20 mouse cellular contexts compared by ENCODE assay signal in genomic region chr17:15686396-15686795, GRCm38 (mm10). TPM values are rescaled to one million over a fixed set of nuclear protein-coding genes. Genes with fewer than 3 reads are reported as not detected.
DNase-seq lines count a peak whose midpoint lies in the region; TF ChIP-seq lines count a peak whose summit lies in the region.
"Had no signal": no experiment of that assay in that cellular context is flagged by ENCODE, and none has a peak within 500 bp of the region (broad histone marks: within the 10 kb centered on the region; RNA-seq: fewer than 3 reads in every experiment).

No protein-coding gene starts in this region.

- TF ChIP-seq CTCF in kidney, adult 2 months (conservative IDR thresholded peaks at IDR 0.05; ENCODE audit: insufficient read depth, insufficient read length, low read depth, low read length): no peak

- H3K4me1 ChIP-seq in kidney, adult 2 months (ENCODE audit: control insufficient read depth, insufficient read depth, low read length): no peaks in the 10 kb centered on the region
- H3K4me1 ChIP-seq: embryonic facial prominence, embryonic 12.5 days; forebrain, embryonic 13.5 days; forebrain, embryonic 15.5 days had no signal

- no peaks in the 10 kb centered on the region; the same call in 1 of the 2 replicates for H3K27me3 ChIP-seq in kidney, adult 2 months (replicated peaks; ENCODE audit: control insufficient read depth, insufficient read depth, low read length)
- H3K27me3 ChIP-seq: embryonic facial prominence, embryonic 12.5 days; forebrain, embryonic 13.5 days; forebrain, embryonic 15.5 days had no signal

- DNase-seq in thymus, postnatal 0 days (ENCODE audit: low spot score): peak; percentile 69
- peak; percentile 55 for DNase-seq in thymus, postnatal 14 days
- DNase-seq in thymus, postnatal 36 days: peak; percentile 25 to 51
- no peak for DNase-seq in left cerebral cortex, adult 18-20 months (ENCODE audit: low spot score in 2 of 2)
- DNase-seq in neural tube, embryonic 10.5 days (ENCODE audit: extremely low spot score, low spot score): no peak
- DNase-seq in kidney, adult 9 months: no peak
- no peak for DNase-seq in kidney, adult 2 months
- DNase-seq: adrenal gland, adult 2 months; adrenal gland, postnatal 10 days; adrenal gland, postnatal 25 days; cerebellum, adult 11 months; cerebellum, adult 18-20 months; cerebellum, adult 8-10 months; cerebellum, adult 9-11 months; cerebellum, postnatal 14 days; cerebellum, postnatal 36 days had no signal

- 86% methylated on average over 5 of the region's 5 CpGs for WGBS in kidney, adult 2 months

- H3K36me3 ChIP-seq in kidney, adult 2 months (ENCODE audit: control insufficient read depth, insufficient read depth, low read length): no peaks in the 10 kb centered on the region
- H3K36me3 ChIP-seq: embryonic facial prominence, embryonic 10.5 days; embryonic facial prominence, embryonic 12.5 days; forebrain, embryonic 15.5 days had no signal

- H3K27ac ChIP-seq in kidney, adult 2 months (ENCODE audit: insufficient read depth, low read depth, low read length): no peak overlapping the region
- H3K27ac ChIP-seq: embryonic facial prominence, embryonic 10.5 days; embryonic facial prominence, embryonic 12.5 days; forebrain, embryonic 13.5 days; forebrain, embryonic 15.5 days had no signal

- no peak for TF ChIP-seq POLR2A in kidney, adult 2 months (IDR thresholded peaks at IDR 0.05; ENCODE audit: low read depth, low read length)

- H3K4me3 ChIP-seq in kidney, adult 2 months (ENCODE audit: insufficient read depth, low read depth, low read length): no peak overlapping the region
- H3K4me3 ChIP-seq: embryonic facial prominence, embryonic 10.5 days; embryonic facial prominence, embryonic 12.5 days; forebrain, embryonic 13.5 days; forebrain, embryonic 15.5 days had no signal

RNA-seq across cellular contexts. Expression of gene Chd1, which starts 18.4 kb away (rescaled TPM):
- 52.3 and 69.7 TPM in 2 replicates for polyA plus RNA-seq in thymus, postnatal 0 days (2015; fragmentation: Nextera tagmentation; extraction: Ambion mirVana)
- 10 to 100 TPM; 21.8 to 24.4 TPM for total RNA-seq in left cerebral cortex, adult 18-20 months (2021)
- 3.7 and 3.9 TPM in 2 replicates for polyA plus RNA-seq in kidney, adult 2 months (2012; rRNA removed)

Comparison
In these comparisons a context has a peak if more than half of its experiments do, and no peak if none do; other contexts are left out.
1. DNase-seq: peak in thymus, postnatal 0 days (single experiment), thymus, postnatal 14 days (single experiment) and thymus, postnatal 36 days (2 of 2); none in left cerebral cortex, adult 18-20 months (0 of 2), neural tube, embryonic 10.5 days (single experiment), kidney, adult 9 months (single experiment) and kidney, adult 2 months (single experiment).
2. RNA of gene Chd1, which starts 18.4 kb away (polyA plus RNA-seq): 52.3 to 69.7 TPM in thymus, postnatal 0 days; 3.7 to 3.9 TPM in kidney, adult 2 months; every median in the first group is over 10 times any median in the second.